ENCODE assay signal across 19 mouse cellular contexts in the genomic region with DNA sequence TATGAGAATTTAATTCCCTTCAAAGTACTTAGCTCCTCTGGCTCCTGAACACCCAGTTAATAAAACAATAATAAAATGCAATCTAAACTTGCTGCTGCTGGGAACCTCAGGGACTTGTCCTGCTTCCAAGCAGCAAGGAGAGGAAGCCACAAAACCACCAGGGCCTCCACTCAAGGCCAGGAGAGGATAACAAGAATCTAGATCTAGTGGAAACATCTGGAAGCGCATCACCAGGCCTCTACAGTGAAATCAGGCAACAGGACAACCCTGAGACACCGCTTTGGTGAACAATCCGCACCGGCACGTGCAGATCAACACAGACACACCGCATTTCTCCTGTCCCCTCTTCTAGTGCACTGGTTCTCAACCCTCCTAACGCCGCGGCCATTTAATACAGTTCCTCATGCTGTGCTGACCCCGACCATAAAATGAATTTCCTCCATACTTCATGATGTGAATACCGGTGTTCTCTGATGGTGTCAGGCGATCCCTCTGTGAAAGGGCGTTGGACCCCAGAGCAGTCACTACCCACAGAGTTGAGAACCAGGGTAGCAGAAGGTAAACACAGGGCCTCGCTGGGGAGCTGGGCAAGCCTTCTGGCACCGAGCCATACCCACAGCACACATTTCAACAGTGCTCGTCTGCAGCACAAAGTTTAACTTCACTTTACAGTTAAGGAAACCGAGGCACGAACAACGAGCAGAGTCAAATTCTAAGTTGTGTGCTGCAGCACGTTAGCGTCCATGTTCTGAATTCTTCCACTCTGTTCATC. TPM values are rescaled to one million over a fixed set of nuclear protein-coding genes. Genes with fewer than 3 reads are reported as not detected.
A peak's percentile ranks its signal among the peaks of the same experiment; 100 is the strongest.
DNase-seq lines count a peak whose midpoint lies in the region; ATAC-seq lines count a peak whose summit lies in the region.
"Had no signal": no experiment of that assay in that cellular context is flagged by ENCODE, and none has a peak within 500 bp of the region (broad histone marks: within the 10 kb centered on the region; RNA-seq: fewer than 3 reads in every experiment).

No protein-coding gene starts in this region.

- no peaks in the 10 kb centered on the region for H3K4me1 ChIP-seq in embryonic facial prominence, embryonic 12.5 days
- H3K4me1 ChIP-seq in embryonic facial prominence, embryonic 10.5 days: no peaks in the 10 kb centered on the region
- H3K4me1 ChIP-seq: forebrain, embryonic 12.5 days; limb, embryonic 12.5 days; neural tube, embryonic 12.5 days had no signal

- H3K4me2 ChIP-seq in embryonic facial prominence, embryonic 12.5 days (replicated peaks): no peak overlapping the region
- H3K4me2 ChIP-seq: forebrain, embryonic 12.5 days; heart, embryonic 11.5 days; hindbrain, embryonic 14.5 days; limb, embryonic 12.5 days; neural tube, embryonic 12.5 days had no signal

- DNase-seq in embryonic facial prominence, embryonic 10.5 days (ENCODE audit: low spot score): no peak
- DNase-seq in ovary, adult 18-20 months (ENCODE audit: low spot score): peak; percentile 6
- no peak for DNase-seq in ovary, postnatal 36 days (ENCODE audit: low spot score)
- DNase-seq in MEL-GATA-1-ER (ENCODE audit: extremely low read depth, low read depth): peak; percentile 75
- DNase-seq in lung, postnatal 4 days: no peak
- DNase-seq: cerebellum, adult 9-10 months; gastrocnemius, postnatal 36 days; heart, postnatal 14 days; layer of hippocampus, adult 9-11 months had no signal

- no peak for ATAC-seq in embryonic facial prominence, embryonic 12.5 days (ENCODE audit: insufficient number of reproducible peaks, insufficient read depth, low FRiP score, low TSS enrichment)
- peak; percentile 91 for ATAC-seq in megakaryocyte progenitor cell, adult 5-6 weeks (replicated peaks; ENCODE audit: poor library complexity)
- no peak for ATAC-seq in activated CD4-positive, CD25-positive, alpha-beta regulatory T cell, adult 4 months
- ATAC-seq: intestine, postnatal 0 days had no signal

- 86% methylated on average over 21 of the region's 21 CpGs for WGBS in embryonic facial prominence, embryonic 12.5 days
- 91% methylated on average over 21 of the region's 21 CpGs for WGBS in embryonic facial prominence, embryonic 10.5 days

- H3K9ac ChIP-seq in embryonic facial prominence, embryonic 12.5 days: no peak overlapping the region
- H3K9ac ChIP-seq: forebrain, embryonic 12.5 days; hindbrain, embryonic 14.5 days; limb, embryonic 12.5 days; liver, embryonic 14.5 days; neural tube, embryonic 12.5 days had no signal

- H3K27ac ChIP-seq in embryonic facial prominence, embryonic 12.5 days: 0 out of 2 replicates have a peak overlapping the region, but pooled peaks have one; percentile 6
- no peak overlapping the region for H3K27ac ChIP-seq in embryonic facial prominence, embryonic 10.5 days (replicated peaks)
- H3K27ac ChIP-seq: forebrain, embryonic 12.5 days; hindbrain, embryonic 14.5 days; limb, embryonic 12.5 days; liver, embryonic 14.5 days; neural tube, embryonic 12.5 days had no signal

- H3K9me3 ChIP-seq in embryonic facial prominence, embryonic 12.5 days: no peaks in the 10 kb centered on the region
- no peaks in the 10 kb centered on the region for H3K9me3 ChIP-seq in embryonic facial prominence, embryonic 10.5 days
- H3K9me3 ChIP-seq: forebrain, embryonic 12.5 days; limb, embryonic 12.5 days; neural tube, embryonic 12.5 days had no signal

- H3K27me3 ChIP-seq in embryonic facial prominence, embryonic 12.5 days: no peaks in the 10 kb centered on the region
- H3K27me3 ChIP-seq in embryonic facial prominence, embryonic 10.5 days (replicated peaks; ENCODE audit: low read depth, poor library complexity, severe bottlenecking): no peaks in the 10 kb centered on the region
- H3K27me3 ChIP-seq: forebrain, embryonic 12.5 days; limb, embryonic 12.5 days; neural tube, embryonic 12.5 days had no signal

- H3K4me3 ChIP-seq in embryonic facial prominence, embryonic 12.5 days: no peak overlapping the region
- H3K4me3 ChIP-seq in embryonic facial prominence, embryonic 10.5 days: no peak overlapping the region
- H3K4me3 ChIP-seq: forebrain, embryonic 12.5 days; limb, embryonic 12.5 days; neural tube, embryonic 12.5 days had no signal

- no peaks in the 10 kb centered on the region for H3K36me3 ChIP-seq in embryonic facial prominence, embryonic 12.5 days
- no peaks in the 10 kb centered on the region for H3K36me3 ChIP-seq in embryonic facial prominence, embryonic 10.5 days (replicated peaks)
- H3K36me3 ChIP-seq: forebrain, embryonic 12.5 days; limb, embryonic 12.5 days had no signal

RNA-seq across cellular contexts. Expression of gene Bicdl1, which starts 9.0 kb away (rescaled TPM):
- polyA plus RNA-seq in embryonic facial prominence, embryonic 12.5 days (2016; fragmentation: Nextera tagmentation; extraction: Ambion mirVana): 12.4 and 14.1 TPM in 2 replicates
- 8.7 and 9.1 TPM in 2 replicates for polyA plus RNA-seq in embryonic facial prominence, embryonic 10.5 days (2016; fragmentation: Nextera tagmentation; extraction: Ambion mirVana)
- 0.39 and 1.7 TPM in 2 replicates for total RNA-seq in megakaryocyte progenitor cell, adult 5-6 weeks (2015)
- total RNA-seq in megakaryocyte progenitor cell, adult 5-6 weeks (2017): 0.84 TPM in 1 of 2 replicates, not detected in the other
- 10 to 100 TPM; 11.5 to 13.5 TPM for polyA plus RNA-seq in activated CD4-positive, CD25-positive, alpha-beta regulatory T cell, adult 4 months (2017; shearing (Covaris generic))

Comparison
In these comparisons a context has a peak if more than half of its experiments do, and no peak if none do; other contexts are left out.
1. DNase-seq: peak in ovary, adult 18-20 months (single experiment) and MEL-GATA-1-ER (single experiment); none in embryonic facial prominence, embryonic 10.5 days (single experiment), ovary, postnatal 36 days (single experiment) and lung, postnatal 4 days (0 of 2).